Mouse (Mus musculus) T-helper 17 cell (primary cell): Measurements from ENCODE around the gene Cd80.

ENCODE experiments used
- in situ Hi-C, 2 experiments: fragments of 300-600 bp; cut with MboI, MseI; formaldehyde crosslinking; loops; 1 replicate in 1 of 2; 2 replicates in 1 of 2; pipeline ENCODE4 v1.15.1; 2025; ENCODE audit warnings: high pct_unique_total_duplicates in 2 of 2

Gene Cd80

DNA sequence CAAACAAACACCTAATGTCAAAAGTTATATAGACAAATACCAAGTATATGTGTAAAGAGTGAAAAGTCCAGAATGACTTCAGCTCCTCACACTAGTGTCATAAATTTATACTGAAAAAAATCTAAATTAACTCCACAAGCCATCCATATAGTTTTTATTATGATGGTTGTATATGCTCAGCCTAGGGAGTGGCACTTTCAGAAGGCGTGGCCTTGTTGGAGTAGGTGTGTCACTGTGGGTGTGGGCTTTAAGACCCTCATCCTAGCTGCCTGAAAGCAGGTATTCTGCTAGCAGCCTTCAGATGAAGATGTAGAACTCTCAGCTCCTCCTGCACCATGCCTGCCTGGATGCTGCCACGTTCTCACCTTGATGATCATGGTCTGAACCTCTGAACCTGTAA is 9.2 kb upstream of the Cd80 start:
- in situ Hi-C loops, result loop anchor here (5.0 to 25.0 kb wide), 2 partner anchors 36 to 616 kb away; no protein-coding TSS in a partner anchor

DNA sequence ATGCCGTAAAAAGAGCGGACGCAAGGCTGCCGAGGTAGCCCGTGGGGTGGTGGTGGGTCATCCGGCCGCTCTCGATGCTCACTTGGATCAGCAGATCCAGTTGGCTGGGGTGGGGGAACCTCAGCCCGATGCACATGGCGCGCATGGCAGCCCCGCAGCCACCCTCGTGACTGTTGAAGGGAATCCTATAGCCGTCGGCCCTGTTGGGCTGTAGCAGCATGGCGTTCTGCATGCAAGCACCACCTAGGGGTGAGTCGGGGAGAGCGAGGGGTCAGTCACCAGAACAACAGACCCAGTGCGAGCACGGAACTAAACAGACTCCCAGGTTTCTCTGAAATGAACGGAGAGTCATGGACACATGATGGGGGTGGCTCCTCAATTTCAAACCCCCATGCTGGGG is 8.0 kb upstream of the Cd80 start:
- in situ Hi-C loops, result loop anchor here (5.0 to 25.0 kb wide), 2 partner anchors 35 to 615 kb away; no protein-coding TSS in a partner anchor

DNA sequence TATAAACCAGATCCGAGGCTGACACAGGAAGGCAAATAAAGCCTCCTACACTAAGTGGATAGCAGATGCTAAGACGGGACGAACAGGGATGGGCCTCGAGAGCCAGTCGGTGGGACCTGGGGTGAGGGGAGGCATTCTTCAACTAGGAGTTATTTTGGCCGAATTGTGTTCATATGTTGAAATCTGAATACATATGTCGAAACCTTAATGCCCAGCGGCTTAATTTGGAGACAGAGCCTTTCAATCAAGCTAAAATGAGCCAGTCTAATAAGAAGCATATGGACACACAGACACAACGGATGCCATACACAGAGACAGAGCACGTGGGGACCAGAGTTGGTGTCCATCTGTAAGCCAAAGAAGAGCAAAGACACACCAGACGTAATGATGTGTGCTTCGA is 6.9 kb upstream of the Cd80 start:
- in situ Hi-C loops, result loop anchor here (5.0 to 25.0 kb wide), 2 partner anchors 34 to 614 kb away; no protein-coding TSS in a partner anchor

DNA sequence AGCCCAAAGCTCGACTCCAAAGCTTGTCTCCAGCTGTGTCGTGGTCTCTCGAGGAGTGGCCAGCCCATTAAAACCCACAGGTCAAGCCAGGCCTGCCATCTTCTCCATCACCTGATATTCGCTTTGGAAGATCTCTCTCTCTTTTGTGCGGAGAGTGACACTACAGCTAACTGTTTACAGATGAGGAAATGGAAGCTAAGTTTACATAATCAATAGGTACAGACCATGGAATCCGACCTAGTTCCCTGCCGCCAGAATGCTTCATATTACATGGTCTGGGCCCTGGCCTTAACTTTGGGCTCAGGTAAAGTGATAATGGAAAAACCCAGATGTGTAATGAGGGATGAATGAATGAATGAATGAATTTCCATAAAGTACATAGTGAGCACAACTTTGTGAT is 4.7 kb upstream of the Cd80 start:
- in situ Hi-C loops, result no loop called here

DNA sequence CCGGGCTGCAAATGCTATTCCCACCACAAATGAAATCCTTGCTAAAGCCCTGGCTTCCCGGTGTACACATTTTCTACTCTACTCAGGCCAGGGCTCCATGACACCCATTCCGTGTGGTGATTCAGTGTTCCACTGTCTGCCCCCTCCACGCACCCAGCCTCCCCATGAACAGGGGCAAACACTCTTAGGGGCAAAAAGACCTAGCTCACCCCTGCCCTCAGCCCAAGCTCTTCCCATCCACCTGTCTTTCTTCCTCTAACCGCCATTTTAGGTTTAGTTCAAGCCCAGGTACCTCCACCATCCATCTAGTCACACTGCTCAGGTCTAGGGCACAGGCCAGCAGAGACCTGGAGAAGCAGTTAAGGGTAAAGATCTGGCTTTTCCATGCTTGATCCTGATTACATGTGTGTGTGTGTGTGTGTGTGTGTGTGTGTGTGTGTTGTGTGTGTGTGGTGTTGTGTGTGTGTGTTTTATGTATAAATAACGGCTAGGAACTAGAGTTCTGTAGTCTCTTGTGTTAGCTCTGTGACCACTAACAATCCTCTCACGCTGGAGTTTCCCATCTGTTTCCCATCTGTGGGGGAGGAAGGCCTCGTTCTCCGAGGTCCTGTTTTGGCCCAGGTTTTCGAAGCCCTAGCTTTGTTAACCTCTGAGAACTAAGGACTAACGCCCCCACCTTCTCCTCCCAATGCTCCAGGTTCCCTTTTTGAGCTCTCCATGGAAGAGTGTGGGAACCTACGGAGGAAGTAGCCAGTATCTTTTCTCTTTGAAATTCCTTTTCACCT is 3.7 kb upstream of the Cd80 start:
- in situ Hi-C loops, result no loop called here

DNA sequence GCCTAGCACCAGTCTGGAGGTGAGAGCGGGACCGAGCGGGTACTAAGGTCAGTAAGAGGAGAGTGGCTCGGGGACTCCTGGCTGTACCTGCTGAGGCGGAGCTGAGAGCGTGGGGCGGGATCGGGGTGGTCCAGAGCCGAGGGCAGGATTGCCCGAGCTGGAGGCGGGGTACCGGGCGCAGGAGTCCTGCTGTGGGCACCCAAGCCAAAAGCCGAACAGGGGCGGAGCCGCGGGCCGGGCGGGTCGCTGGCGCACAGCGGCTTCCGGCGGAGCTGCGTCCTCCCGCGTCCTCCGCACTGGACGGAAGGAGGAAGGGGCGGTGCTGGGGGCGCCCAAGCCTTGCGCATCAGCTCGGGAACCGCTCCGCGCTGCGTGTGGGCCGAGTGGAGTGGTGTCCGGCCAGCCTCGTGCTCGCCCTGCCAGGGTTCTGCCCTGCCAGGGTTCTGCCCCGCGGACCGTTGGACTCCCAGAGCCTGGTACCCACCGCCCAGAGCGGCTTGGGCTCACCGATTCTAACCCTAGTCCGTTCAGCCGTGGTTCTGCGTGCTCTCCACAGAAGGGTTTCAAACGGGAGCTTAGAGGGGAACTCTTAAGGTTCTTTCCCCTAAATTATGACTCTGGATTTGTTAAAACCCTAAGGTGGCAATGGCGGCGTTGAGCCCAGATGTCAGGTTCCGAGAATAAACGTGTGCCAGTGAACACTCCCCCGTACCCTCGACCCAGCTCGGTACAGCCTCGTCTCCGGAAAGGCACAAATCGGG is 2.7 kb upstream of the Cd80 start, which contains the start of gene Adprh:
Gene Adprh (minus strand): TSS at position 262 of the 761 bp plus-strand sequence.
- in situ Hi-C loops, result no loop called here

DNA sequence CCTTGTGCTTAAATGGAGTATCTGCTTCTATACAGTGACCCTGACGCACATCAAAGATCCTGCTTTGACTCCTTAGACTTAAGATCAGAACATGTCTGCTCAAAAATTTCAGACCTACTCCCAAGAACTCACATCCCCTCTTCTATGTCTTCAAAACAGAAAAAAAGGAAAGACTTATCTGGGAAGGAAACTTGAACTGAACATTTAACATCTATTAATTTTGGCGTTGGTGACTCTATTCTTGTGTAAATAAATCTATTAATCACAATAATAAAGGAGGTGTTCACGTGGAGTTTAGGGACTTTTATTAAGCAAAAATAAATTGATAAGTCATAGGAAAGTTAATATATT is 2.2 kb upstream of the Cd80 start:
- in situ Hi-C loops, result no loop called here

DNA sequence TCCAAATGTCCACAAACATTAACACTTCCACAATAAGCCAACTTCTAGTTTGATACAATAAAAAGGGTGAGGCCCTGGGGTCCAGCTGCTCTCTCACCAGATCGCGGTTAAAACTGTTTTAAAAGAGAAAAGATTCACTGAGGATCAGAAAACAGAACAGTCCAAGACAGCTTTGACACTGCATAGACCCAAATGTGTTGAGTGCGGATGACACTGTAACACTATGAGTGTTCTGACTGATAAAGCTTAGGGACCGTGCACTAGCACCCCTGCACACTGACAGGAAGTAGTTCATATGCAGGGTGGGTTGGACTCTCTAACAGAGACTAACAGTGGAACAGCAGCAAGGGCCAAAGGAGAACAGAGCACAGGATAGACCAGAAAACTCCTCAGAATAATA is 1.4 kb upstream of the Cd80 start:
- in situ Hi-C loops, result no loop called here

DNA sequence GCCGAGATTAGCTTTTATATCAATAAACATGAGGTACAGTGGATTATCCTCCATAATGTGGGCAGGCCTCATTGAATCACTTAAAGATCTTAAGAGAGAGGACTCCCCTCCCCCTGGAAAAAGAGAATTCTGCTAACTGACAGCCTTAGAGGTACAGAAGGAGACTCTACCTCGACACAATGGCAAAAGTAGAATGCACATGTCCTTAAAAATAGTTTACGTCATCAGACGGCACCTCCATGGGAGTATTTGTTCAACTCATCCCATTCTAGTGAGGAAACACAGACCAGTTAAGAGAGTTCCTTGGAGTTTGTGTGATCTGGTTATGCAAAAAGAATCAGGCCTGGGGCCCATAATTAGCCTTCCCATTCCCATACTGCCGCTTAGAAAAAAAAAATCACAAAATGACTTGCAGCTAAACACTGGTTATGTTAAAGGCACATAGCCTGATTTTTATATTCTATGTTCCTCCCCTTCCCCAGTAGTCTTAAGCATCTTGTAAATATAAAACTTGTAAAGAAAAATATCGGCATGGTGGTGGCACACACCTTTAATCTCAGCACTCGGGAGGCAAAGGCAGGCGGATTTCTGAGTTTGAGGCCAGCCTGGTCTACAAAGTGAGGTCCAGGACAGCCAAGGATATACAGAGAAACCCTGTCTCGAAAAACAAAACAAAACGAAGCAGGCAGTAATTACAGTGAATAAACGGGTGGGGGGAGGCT is 667 bp upstream of the Cd80 start:
- in situ Hi-C loops, result no loop called here

DNA sequence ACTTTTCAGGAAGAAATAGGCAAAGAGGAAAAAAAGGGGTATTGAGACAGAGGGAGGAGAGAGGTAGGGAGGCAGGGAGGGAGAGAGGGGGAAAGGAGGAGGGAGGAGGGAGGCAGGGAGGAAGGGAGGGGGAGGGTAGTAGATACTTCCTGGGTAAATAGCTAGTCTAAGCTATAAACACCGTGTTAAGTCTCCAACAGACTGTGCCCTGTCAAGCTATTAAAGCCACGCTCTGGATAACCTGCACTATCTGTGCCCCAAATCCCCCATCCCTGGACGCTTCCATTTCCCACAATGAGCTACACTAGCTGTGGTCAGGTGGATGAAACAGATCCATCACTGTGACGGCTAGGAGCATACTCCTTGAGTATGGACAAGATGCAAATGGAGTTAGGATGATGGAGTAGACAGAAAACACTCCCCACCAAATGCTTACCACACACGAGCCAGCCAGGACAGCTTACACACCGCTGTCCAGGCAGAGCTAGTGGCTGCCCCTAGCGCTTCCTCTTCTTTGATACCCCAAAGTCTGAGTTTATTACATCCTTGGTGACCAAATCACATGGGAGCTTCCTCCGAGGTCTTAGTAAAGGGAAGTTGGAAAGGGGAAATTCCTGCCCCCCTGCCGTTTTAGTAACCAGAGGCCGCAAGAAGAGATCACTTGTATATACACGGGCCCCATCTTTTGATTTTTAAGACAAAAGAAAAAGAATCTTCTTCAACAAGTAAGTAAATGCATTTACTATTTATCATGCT is 1.6 kb downstream of the Cd80 start:
- in situ Hi-C loops, result no loop called here

DNA sequence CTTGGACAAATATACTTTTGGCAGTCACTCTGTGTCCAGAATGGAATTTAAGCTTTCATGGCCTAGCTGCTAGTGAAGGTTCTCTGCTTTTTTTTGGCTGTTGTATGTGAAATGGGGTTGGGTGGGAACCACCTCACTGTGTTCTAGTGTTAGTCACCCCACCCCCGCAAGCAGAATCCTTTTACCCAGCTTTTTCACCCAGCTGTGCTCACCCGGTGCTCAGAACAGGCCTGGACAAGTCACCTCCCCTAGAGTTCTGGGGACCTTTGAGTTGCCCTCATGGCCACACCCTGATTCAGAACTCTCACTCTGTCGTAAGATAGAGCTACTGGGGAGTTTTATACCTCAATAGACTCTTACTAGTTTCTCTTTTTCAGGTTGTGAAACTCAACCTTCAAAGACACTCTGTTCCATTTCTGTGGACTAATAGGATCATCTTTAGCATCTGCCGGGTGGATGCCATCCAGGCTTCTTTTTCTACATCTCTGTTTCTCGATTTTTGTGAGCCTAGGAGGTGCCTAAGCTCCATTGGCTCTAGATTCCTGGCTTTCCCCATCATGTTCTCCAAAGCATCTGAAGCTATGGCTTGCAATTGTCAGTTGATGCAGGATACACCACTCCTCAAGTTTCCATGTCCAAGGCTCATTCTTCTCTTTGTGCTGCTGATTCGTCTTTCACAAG is 3.4 kb downstream of the Cd80 start:
- in situ Hi-C loops, result no loop called here

DNA sequence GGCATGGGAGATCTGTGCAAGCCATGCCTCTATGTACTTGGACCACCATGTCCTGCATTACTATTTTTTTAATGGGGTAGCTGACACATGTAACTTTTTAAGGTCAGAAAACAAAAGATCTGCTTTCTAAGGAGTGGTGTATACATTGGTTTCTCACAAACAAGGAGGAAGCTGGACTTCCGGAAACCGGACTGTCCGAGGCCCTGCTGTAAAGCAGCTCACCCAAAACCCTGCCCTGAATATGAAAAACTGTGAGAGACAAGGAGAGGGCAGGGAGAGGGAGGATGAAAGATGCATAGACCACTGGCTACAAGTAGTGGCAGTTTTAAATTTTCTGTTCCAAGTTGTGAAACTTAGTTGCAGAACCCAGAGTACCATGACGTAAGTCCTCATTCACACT is 4.6 kb downstream of the Cd80 start:
- in situ Hi-C loops, result no loop called here

DNA sequence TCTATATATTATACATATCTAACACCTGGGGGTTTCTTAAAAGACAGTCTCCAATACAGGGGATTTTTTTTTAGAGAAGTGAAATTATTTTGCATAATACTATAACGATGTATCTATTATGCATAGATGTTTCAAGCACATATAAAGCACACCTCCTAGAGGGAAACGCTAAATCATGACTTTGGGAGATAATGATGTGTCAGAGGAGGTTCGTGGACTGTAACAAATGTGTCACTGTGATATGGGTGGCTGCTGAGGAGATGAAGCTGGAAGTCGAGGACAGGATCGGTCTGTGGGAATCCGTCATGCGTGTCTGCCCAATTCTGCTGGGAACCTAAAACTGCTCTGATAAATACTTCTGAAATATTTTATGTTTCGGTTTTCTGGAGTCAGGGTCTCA is 6.4 kb downstream of the Cd80 start:
- in situ Hi-C loops, result no loop called here

DNA sequence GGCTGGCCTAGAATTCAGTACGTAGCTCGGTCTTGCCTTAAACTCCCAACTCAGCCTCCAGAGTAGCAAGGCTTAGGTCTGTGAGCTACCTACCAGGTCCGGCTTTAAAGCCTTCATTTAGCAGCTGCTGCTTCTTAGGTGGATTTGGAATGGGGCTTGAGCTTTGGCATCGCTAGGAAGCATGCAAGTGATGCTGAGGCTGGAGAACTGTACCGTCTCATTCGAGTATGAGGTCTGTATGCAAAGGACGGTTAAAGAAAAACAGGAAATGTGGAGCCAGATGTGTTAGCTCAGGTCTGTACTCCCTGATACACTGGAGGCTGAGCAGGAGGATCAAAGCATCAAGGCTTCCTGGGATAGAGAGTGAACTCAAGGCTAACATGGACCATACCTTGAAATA is 6.8 kb downstream of the Cd80 start:
- in situ Hi-C loops, result no loop called here

DNA sequence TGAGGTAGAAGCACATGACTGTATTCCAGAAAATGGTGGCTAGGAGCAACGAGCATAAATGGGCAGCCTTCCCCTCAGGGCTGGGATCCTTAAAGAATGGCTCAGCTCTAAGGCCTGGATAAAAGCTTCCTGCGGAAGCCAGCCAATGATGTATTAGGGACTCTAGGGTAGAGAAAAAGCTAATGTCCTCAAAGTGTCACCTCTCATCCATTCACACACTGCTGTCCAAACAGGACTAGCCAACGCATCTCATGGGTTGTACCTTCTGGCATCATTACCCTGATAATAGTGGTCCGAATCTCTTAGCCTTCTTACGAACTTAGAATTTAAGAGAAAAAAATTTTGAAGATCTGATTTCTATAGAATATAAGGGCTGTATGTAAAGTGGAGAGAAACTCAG is 7.9 kb downstream of the Cd80 start:
- in situ Hi-C loops, result no loop called here

DNA sequence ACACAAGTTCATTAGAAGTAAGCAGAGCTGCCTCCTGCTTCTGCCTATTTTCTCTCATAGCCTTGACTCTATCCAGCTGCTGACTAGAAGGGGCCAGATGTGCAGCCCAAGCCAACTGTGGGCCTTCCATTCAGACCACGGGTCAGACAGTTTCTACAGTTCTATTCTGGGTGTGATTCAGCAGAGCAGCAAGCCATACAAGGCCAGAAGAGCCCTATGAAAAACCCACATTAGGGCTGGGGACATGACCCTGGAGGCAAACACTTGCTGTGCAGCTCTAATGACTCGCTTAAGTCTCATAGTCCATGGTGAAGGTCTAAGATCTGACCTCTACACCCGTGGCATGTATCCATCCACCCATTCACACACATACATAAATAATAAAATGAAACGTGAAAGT is 10.7 kb downstream of the Cd80 start:
- in situ Hi-C loops, result no loop called here

DNA sequence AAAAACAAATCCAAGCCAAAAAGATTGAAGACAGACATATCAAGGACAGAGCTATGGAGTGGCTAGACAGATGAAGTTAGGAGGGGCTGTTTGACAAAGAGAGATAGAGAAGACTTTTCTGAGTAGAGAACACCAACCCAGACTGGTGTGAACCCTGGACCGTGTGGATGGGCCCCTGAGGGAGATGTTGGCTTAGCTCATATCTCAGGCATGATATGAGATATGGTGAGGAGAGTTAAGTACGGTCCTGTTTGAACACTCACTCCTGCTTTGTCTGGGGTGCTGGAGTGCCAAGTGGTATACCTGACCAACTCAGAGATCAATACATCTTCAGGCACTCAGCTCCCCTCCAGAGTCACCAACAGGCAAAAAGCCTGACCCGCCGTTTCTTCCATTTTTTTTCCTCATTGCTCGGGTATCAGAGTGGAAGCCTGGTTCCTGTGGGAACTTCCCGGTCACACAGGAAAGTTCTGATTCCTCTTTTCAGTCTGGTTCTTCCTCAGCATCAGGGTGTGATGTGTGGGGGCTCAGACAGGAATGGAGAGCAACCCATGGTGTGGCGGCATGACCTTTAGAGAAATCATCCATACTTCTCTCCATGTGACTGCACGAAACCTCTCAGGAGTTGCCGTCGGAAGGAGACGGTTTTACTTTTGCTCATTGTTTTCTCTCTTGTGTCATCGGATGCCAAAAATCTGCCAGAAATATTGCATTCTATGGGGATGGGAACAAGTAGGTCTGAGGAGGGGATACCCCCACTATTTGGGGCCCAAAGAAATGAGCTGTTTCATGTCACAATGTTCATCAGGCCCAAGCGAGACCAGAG is 11.9 kb downstream of the Cd80 start:
- in situ Hi-C loops, result no loop called here

DNA sequence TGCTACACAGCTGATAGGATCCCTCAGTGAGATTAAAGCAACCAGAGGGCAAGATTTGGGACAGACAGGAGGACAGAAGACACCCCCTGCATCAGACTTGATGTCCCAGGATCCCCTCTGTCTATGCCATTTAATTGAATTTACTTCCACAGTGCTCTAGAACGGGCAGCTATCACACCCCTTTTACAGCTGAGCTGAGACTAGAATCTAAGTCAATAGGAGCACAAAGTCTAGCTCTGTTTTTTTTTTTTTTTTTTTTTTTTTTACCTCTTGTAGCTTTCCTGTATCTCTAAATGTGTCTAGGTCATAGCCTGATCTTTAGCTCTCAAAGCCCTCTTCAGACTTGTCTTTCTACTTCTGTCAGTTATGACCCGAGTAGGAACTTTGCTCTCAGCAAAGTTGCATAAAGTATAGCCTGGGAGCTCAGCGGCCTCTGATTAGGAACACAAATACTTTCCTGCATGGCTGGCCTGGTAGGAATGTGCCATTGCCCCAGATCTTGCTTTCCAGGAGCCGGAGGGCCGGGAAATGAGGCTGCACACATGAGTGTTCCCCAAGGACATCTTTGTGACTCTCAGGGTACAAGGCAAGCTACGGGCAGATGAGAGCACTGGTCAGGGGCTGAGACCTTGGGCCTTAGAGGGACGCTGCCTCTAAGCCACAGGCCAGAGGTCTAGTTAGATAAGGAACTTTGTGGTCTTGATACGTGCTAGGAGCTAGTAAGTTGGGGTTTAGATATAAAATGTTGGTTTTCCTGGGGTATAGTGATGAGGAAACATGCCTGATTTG is 12.8 kb downstream of the Cd80 start:
- in situ Hi-C loops, result no loop called here

DNA sequence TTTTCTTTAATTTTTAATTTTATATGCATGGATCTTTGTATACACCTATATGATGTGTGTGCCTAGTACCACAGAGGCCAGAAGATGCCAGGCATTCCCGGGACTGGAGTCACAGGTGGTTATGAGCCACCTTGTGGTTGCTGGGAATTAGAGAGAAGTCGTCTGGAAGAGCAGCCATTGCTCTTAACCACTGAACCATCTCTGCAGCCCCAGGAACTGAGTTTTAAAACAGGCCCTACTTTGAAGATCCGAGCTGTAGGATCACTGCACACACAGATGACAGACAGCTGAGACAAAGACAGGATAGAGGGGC is 13.3 kb downstream of the Cd80 start:
- in situ Hi-C loops, result no loop called here

DNA sequence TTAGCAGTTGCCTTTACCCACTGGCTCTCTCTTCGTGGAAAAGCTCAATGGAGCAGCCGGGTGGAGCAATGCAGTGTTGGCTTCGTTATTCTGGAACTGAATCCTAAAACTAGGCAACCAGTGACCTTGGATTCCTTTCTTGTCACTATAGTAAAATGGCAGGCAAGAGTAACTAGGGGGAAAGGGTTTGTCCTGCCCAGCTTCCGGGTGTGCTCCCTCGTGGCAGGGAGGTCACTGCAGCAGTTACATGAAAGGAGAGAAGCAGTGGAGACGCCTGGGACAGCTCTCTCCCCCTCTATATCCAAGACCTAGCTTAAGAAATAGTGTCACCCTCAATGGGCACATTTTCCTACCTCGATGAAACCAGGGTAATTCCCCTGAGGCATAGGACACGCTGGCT is 14.1 kb downstream of the Cd80 start:
- in situ Hi-C loops, result no loop called here
